Mouse (Mus musculus) embryonic fibroblast, embryonic 13.5 days (primary cell): ENCODE data around the gene Zfp85.

ENCODE experiments used
- CTCF ChIP-seq: IDR thresholded peaks from 2 replicates; pipeline ENCODE4 v1.5.1; 2011; ENCODE audit warnings: mild to moderate bottlenecking, control low read depth, low read length, moderate library complexity, borderline replicate concordance; ENCODE audit not compliant: insufficient read depth
- POLR2A ChIP-seq: IDR thresholded peaks from 2 replicates; pipeline ENCODE4 v1.6.1; 2011; ENCODE audit warnings: low read depth, mild to moderate bottlenecking, control low read depth, low read length, moderate library complexity

GRCm38 (mm10) chr13:67779265-67780221 lies 24.5 kb upstream of the Zfp85 start, which contains the start of gene Zfp493:
- TF ChIP-seq POLR2A, result peak; percentile 71
- no peak for TF ChIP-seq CTCF
